Mouse (Mus musculus) intestine, embryonic 15.5 days (tissue): Measurements from ENCODE around the gene Cggbp1. TPM values are rescaled to one million over a fixed set of nuclear protein-coding genes. Genes with fewer than 3 reads are reported as not detected.

ENCODE experiments used
- ATAC-seq: fragments of 200-750 bp; cut with Nextera tagmentation; 2 replicates; pipeline ENCODE4 v1.8.0; 2017; ENCODE audit warnings: moderate TSS enrichment, moderate library complexity
- H3K27ac ChIP-seq: fragments of 300-500 bp; sonication (generic); 2 replicates; pipeline ENCODE4 v1.5.1; 2015; ENCODE audit warnings: mild to moderate bottlenecking, inconsistent platforms
- H3K27me3 ChIP-seq: fragments of 300-500 bp; sonication (generic); replicated peaks from 2 replicates; pipeline ENCODE4 v1.6.1; 2015; ENCODE audit warnings: inconsistent platforms
- H3K36me3 ChIP-seq: fragments of 300-500 bp; sonication (generic); 2 replicates; pipeline ENCODE4 v1.6.1; 2015; ENCODE audit warnings: inconsistent platforms
- H3K4me1 ChIP-seq: fragments of 300-500 bp; sonication (generic); replicated peaks from 2 replicates; pipeline ENCODE4 v1.6.1; 2015; ENCODE audit warnings: inconsistent platforms
- H3K4me2 ChIP-seq: fragments of 300-500 bp; sonication (generic); replicated peaks from 2 replicates; pipeline ENCODE4 v1.6.1; 2015; ENCODE audit warnings: mild to moderate bottlenecking, inconsistent platforms
- H3K4me3 ChIP-seq: fragments of 300-500 bp; sonication (generic); replicated peaks from 2 replicates; pipeline ENCODE4 v1.5.1; 2015; ENCODE audit warnings: inconsistent platforms
- H3K9ac ChIP-seq: fragments of 300-500 bp; sonication (generic); 2 replicates; pipeline ENCODE4 v1.6.1; 2015; ENCODE audit warnings: inconsistent platforms
- H3K9me3 ChIP-seq: fragments of 300-500 bp; sonication (generic); 2 replicates; pipeline ENCODE4 v1.6.1; 2016; ENCODE audit warnings: inconsistent platforms
- WGBS: fragments of 180-500 bp; shearing (Covaris S2); methylation state at CpG from one replicate; pipeline ENCODE4 v1.1.7; 2015; 5-methylcytosine and 5-hydroxymethylcytosine counted together
- polyA plus RNA-seq: library from polyadenylated mRNA; unstranded; fragments of >200 nt; fragmentation: Nextera tagmentation; extraction: Ambion mirVana; gene quantifications from 2 replicates; pipeline ENCODE4 v1.2.1, GENCODE M21; 2015

Cggbp1 gene
- polyA plus RNA-seq: 54.0 and 63.3 TPM in 2 replicates

DNA sequence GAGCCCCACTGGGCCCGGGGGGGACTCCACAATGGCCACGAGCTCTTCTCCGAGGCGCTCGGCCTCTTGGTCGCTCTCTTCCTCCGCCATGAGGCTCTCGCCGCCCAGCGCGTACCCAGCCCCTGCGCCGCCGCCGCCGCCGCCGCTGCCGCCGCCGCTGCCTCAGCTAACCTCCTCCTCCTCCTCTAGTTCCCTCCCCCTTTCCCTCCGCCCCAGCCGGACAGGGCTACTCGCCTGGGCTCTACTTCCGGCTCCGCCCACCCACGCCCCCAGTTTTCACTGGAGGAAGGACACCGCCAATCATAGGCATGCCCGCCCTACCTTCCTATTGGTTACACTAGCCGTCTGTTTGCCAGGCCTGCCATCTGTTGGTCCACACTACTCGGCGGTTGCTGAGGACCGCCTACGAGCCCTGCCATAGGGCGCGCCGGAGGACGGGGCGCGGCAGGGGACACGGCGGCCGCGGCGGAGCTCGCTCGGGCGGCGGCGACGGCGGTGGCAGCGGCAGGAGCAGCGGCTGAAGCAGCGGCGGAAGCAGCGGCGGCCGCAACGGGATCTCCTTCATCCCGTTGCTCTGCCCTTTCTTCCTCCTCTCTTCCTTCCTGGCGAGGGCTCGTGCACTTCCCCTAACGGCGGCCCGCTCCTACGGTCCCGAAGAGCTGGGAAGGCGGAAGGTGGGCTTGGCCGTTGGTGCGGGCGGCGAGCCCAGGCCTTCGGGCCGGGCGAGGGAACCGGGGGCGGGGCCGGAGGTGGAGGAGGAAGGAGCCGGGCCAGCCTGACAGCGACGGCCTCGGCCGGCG, at the start of gene Cggbp1, which contains the start of gene Zfp654:
Gene Cggbp1 (plus strand): TSS at position 434 of the 800 bp plus-strand sequence.
Gene Zfp654 (minus strand): TSS at position 90 of the 800 bp plus-strand sequence.
- WGBS: under 1% methylated on average over 75 of the region's 85 CpGs
- H3K9me3 ChIP-seq: no peaks in the 10 kb centered on the region

DNA sequence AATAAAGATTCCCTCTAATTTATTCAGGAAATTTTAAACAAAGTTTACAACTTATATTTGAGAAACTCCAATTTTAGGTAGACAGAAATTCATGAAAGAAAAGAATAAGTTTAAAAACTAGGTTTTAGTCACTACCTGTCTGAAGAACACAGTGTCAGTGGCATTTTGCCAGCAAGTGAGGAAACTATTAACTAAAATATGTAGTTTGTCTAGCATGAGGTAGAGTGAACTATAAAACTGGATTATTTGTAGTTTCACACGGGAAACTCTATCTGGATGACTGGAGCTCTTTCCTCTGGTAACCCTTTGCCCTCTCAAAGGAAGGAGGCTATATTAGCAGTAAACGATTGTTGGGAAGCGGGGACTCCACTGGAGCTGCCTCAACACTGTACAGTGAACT, 48.8 kb upstream of the Cggbp1 start:
- H3K27ac ChIP-seq: no peak overlapping the region
- 64% methylated on average over 3 of the region's 3 CpGs for WGBS
- H3K36me3 ChIP-seq: 0 out of 2 replicates have a peak, but pooled peaks cover 5% of the 10 kb centered on the region
- H3K4me3 ChIP-seq: no peak overlapping the region
- no peak overlapping the region for H3K4me2 ChIP-seq
- H3K9ac ChIP-seq: no peak overlapping the region
- no peaks in the 10 kb centered on the region for H3K27me3 ChIP-seq
- ATAC-seq: no peak
- no peaks in the 10 kb centered on the region for H3K4me1 ChIP-seq
- H3K9me3 ChIP-seq: no peaks in the 10 kb centered on the region

More for the DNA sequence above, at the start of gene Cggbp1, which contains the start of gene Zfp654:
- Histone ChIP-seq H3K36me3 (peaks cover 7% of the 10 kb centered on the region), H3K4me2 (peak within 1 kb of the TSS; percentile 76), H3K9ac (peak within 1 kb of the TSS; percentile 96), H3K27me3 (no peaks in the 10 kb centered on the region), H3K4me1 (peaks cover 7% of the 10 kb centered on the region), H3K4me3 (peak within 1 kb of the TSS; percentile 92), H3K27ac (peak within 1 kb of the TSS; percentile 99)
- peak; percentile 99 for ATAC-seq

GRCm38 (mm10) chr16:64817094-64817765, 34.6 kb upstream of the Cggbp1 start:
- ATAC-seq: no peak
- H3K9ac ChIP-seq: no peak overlapping the region
- H3K27me3 ChIP-seq: no peaks in the 10 kb centered on the region
- H3K27ac ChIP-seq: no peak overlapping the region
- H3K4me2 ChIP-seq: no peak overlapping the region
- H3K4me3 ChIP-seq: no peak overlapping the region
- no peaks in the 10 kb centered on the region for H3K4me1 ChIP-seq
- WGBS: 95% methylated on average over 3 of the region's 3 CpGs
- H3K36me3 ChIP-seq: no peaks in the 10 kb centered on the region
- no peaks in the 10 kb centered on the region for H3K9me3 ChIP-seq

GRCm38 (mm10) chr16:64823890-64824289, 27.9 kb upstream of the Cggbp1 start:
- Histone ChIP-seq H3K4me1 (no peaks in the 10 kb centered on the region), H3K27me3 (no peaks in the 10 kb centered on the region)

DNA sequence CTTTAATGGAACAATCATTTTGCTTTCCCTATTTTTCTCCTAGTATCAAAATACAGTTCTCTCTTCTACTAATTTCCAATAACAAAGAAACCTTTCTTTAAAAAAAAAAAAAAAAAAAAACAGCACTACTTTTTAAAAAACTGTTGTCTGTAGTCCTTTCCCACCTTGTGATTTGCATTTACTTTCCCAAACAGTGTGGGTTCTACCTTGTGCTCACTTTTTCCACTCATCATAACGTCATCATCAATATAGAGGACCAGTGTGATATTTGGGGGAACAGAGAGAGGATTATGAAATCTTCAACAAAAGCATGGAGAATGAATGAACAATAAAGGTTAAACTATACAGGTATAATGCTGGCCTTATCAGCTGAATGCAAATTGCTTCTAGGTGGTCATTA, 27.3 kb upstream of the Cggbp1 start:
- no peak overlapping the region for H3K4me2 ChIP-seq
- 87% methylated on average over 1 of the region's 1 CpGs for WGBS

More at GRCm38 (mm10) chr16:64823890-64824289, 27.9 kb upstream of the Cggbp1 start:
- WGBS: 81% methylated on average over 1 of the region's 1 CpGs
- Histone ChIP-seq H3K4me2 (no peak overlapping the region), H3K27ac (no peak overlapping the region), H3K4me3 (no peak overlapping the region), H3K9ac (no peak overlapping the region), H3K9me3 (no peaks in the 10 kb centered on the region), H3K36me3 (no peaks in the 10 kb centered on the region)
- no peak for ATAC-seq

GRCm38 (mm10) chr16:64830291-64830690, 21.5 kb upstream of the Cggbp1 start:
- Histone ChIP-seq H3K4me2 (no peak overlapping the region), H3K9me3 (no peaks in the 10 kb centered on the region), H3K9ac (no peak overlapping the region), H3K4me1 (no peaks in the 10 kb centered on the region), H3K4me3 (no peak overlapping the region), H3K27ac (no peak overlapping the region), H3K36me3 (no peaks in the 10 kb centered on the region), H3K27me3 (no peaks in the 10 kb centered on the region)
- WGBS: 89% methylated on average over 15 of the region's 15 CpGs
- no peak for ATAC-seq

More for the DNA sequence above, 27.3 kb upstream of the Cggbp1 start:
- Histone ChIP-seq H3K36me3 (no peaks in the 10 kb centered on the region), H3K4me1 (no peaks in the 10 kb centered on the region), H3K9me3 (no peaks in the 10 kb centered on the region), H3K9ac (no peak overlapping the region), H3K27me3 (no peaks in the 10 kb centered on the region), H3K4me3 (no peak overlapping the region), H3K27ac (no peak overlapping the region)
- ATAC-seq: no peak

- no peak overlapping the region for H3K4me3 ChIP-seq
- H3K9ac ChIP-seq: no peak overlapping the region
- H3K4me2 ChIP-seq: no peak overlapping the region
- no peaks in the 10 kb centered on the region for H3K9me3 ChIP-seq
- no peaks in the 10 kb centered on the region for H3K36me3 ChIP-seq
- no peaks in the 10 kb centered on the region for H3K4me1 ChIP-seq
- no peaks in the 10 kb centered on the region for H3K27me3 ChIP-seq
- no peak overlapping the region for H3K27ac ChIP-seq
- no peak for ATAC-seq
- WGBS: 68% methylated on average over 1 of the region's 1 CpGs
These were observed 15.7 kb upstream of the Cggbp1 start for GRCm38 (mm10) chr16:64835996-64836545.

GRCm38 (mm10) chr16:64836709-64837108, 15.1 kb upstream of the Cggbp1 start:
- no peak for ATAC-seq
- 93% methylated on average over 2 of the region's 2 CpGs for WGBS

DNA sequence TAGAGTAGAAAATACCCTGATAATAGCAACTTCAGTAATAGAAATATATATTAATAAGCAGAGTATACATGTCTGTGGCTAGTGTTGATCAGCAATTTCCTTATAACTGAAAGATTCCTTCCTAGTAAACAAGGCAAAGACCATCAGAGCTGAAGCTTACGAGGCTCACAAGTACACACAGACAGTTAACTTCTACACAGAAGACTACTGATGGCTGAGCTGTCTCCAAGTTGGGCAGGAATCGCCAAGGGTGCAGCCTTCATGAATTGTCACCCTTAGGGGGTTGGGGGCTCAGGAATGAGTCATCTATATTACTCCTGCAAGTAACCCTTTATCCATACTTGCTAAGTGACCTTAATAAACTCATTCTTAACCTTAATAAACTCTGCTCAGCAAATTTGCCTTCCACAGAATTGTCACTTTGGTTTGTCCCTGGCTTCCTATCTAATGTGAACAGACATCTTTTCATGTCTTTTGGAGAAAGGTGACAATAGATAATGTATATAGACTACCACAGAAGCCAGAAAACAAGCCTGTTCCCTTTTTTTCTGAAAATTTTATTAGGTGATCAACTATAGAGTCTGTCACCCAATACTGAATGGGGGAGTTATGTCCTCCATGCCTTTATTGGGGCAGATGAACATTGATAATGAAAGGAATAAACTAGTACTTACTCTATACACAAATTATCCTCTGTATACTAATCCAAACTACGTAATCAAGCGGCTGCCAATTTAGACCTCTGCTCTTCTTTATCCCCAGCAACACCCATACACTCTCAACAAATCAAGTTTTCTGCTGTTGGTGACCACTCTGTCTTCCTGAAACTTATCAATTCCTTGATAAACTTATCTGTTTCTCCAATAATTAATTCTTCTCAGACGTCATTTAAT, 10.1 kb upstream of the Cggbp1 start:
- H3K9me3 ChIP-seq: no peaks in the 10 kb centered on the region
- no peaks in the 10 kb centered on the region for H3K36me3 ChIP-seq
- H3K27ac ChIP-seq: no peak overlapping the region
- no peak overlapping the region for H3K4me2 ChIP-seq
- WGBS: 85% methylated on average over 5 of the region's 5 CpGs
- ATAC-seq: no peak
- no peaks in the 10 kb centered on the region for H3K4me1 ChIP-seq
- H3K4me3 ChIP-seq: no peak overlapping the region
- no peaks in the 10 kb centered on the region for H3K27me3 ChIP-seq
- H3K9ac ChIP-seq: no peak overlapping the region

More at GRCm38 (mm10) chr16:64836709-64837108, 15.1 kb upstream of the Cggbp1 start:
- no peak overlapping the region for H3K4me3 ChIP-seq
- no peak overlapping the region for H3K4me2 ChIP-seq
- no peak overlapping the region for H3K9ac ChIP-seq
- no peaks in the 10 kb centered on the region for H3K4me1 ChIP-seq
- no peaks in the 10 kb centered on the region for H3K27me3 ChIP-seq
- no peaks in the 10 kb centered on the region for H3K9me3 ChIP-seq
- no peak overlapping the region for H3K27ac ChIP-seq
- no peaks in the 10 kb centered on the region for H3K36me3 ChIP-seq

GRCm38 (mm10) chr16:64842374-64842729, 9.4 kb upstream of the Cggbp1 start:
- Histone ChIP-seq H3K4me1 (no peaks in the 10 kb centered on the region), H3K4me3 (no peak overlapping the region), H3K27ac (no peak overlapping the region), H3K9me3 (no peaks in the 10 kb centered on the region), H3K36me3 (no peaks in the 10 kb centered on the region), H3K27me3 (no peaks in the 10 kb centered on the region), H3K9ac (no peak overlapping the region), H3K4me2 (no peak overlapping the region)
- no peak for ATAC-seq
- 94% methylated on average over 3 of the region's 3 CpGs for WGBS

GRCm38 (mm10) chr16:64845947-64846346, 5.8 kb upstream of the Cggbp1 start:
- WGBS: 86% methylated on average over 8 of the region's 8 CpGs
- ATAC-seq: no peak
- no peaks in the 10 kb centered on the region for H3K4me1 ChIP-seq

More at GRCm38 (mm10) chr16:64845947-64846346, 5.8 kb upstream of the Cggbp1 start:
- Histone ChIP-seq H3K4me2 (no peak overlapping the region), H3K27me3 (no peaks in the 10 kb centered on the region), H3K4me3 (no peak overlapping the region), H3K9ac (no peak overlapping the region), H3K9me3 (no peaks in the 10 kb centered on the region), H3K36me3 (no peaks in the 10 kb centered on the region), H3K27ac (no peak overlapping the region)
